Mouse (Mus musculus) adrenal gland, adult (tissue): ENCODE measurements around the gene Fanca.
"Not testable (repeated sequence)": the region's sequence is repeated elsewhere in the genome, so short reads cannot be mapped to it uniquely, and the experiment has no call there.

ENCODE experiments used
- DNase-seq, 2 experiments: peaks; one replicate each; pipeline ENCODE4 v3.0.0; 2022 to 2023; ENCODE audit warnings: low spot score in 1 of 2; ENCODE audit not compliant: inconsistent age in 2 of 2

Fanca gene

DNA sequence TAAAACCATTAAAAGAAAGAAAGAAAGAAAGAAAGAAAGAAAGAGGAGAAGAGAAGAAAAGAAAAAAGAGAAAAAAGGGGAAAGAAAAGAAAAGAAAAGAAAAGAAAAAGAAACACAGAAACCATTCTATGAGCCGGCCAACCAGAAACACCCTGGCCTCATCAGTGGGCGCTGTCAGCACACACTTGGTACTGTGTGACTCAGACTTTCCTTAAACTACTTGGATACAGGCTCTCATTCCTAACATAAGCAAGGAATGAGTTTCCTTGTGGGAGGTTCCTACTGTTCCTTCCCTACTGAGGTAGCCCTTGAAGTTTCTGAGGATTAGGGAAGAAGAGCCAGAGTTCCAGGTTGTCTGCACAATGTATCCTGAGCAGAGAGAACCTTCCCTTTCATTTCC is 12.9 kb upstream of the Fanca start:
- no peak for DNase-seq

DNA sequence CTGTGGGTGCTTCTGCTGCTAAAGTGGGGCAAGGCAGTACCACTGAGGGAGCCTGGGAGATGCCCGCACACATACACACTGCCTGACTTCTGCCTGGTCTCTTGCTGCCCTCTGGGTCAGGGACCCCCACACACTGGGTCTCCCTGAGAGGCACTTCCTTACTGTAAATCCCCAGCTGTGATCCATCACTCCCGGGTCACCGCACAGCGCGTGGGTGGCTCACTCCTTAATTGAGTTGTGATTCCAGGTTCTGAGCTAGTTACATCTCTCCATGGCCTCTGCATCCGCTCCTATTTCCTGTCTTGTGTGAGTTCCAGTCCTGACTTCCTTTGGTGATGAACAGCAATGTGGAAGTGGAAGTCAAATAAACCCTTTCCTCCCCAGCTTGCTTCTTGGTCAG is 12.3 kb upstream of the Fanca start:
- DNase-seq: no peak

DNA sequence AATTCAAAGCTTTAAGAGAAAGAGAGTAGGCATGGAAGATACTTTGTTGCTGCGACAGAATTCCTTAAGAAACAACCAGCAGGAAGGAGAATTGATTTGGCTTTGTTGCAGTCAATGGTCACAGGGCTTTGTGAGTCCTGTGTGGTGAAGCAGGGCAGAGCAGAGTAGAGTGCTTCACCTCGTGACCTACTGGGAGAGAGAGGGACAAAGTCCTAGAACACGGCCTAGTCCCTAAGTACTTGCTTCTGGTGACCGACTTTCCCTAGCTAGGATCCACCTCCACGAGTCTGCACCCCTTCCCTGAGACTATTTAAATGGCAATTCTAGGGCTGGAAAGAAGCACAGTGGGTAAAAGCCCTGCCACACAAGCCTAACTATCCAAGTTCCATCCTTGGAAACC is 11.6 kb upstream of the Fanca start:
- no peak for DNase-seq

DNA sequence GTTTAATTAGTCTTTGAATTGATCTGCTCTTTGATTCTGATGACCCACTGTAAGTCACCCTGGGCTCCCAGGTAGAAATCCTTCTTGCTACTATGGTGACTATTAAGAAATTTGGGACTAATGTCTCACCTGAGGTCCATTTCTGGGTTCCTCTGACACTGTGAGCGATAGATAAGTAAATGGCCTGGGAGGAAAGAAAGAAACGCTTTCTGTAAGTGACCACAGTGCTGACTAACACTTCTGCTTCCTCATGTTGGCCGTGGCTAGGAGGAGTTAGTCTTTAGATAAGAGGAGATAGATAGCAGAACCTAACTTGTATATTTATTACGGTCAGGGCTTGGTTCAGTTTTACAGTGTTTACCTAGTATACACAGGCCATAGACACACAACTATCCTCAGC is 11.0 kb upstream of the Fanca start:
- DNase-seq: no peak

DNA sequence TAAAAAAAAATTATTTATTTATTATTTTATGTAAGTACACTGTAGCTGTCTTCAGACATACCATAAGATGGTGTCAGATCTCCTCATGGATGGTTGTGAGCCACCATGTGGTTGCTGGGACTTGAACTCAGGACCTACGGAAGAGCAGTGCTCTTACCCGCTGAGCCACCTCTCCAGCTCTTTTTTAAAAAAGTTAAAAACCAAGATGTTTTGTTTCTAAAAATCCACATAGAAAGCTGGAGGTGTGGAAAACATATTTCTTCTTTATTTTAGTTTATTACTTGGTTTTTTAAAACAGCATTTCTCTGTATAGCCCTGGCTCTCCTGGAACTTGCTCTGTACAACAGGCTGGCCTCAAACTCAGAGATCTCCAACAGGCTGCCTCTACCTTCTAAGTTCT is 10.2 kb upstream of the Fanca start:
- DNase-seq: no peak

DNA sequence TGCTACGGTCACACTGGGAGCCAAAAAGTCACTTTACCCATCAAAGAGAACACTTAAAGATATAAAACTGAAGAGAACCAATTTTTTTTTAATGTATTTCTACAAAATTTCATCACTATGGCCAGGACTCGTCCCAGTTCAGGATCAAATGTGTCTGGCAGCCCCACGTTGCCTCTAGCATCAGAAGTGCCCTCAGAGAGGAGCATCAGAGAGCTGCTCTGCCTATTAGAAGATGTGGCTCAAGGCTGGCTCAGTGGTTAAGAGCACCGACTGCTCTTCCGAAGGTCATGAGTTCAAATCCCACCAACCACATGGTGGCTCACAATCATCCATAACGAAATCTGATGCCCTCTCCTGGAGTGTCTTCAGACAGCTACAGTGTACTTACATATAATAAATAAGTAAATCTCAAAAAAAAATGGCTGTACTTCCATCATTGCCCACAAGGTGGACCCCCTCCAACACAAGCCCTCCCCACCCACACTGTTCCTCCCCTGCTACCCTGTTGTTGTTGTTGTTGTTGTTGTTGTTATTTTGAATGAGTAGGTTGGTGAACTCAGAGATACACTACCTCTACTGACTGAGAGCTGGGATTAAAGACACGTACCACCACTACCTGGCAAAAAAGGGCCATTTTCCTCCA is 1.3 kb upstream of the Fanca start:
- DNase-seq: peak in 1 of 2 experiments; percentile 77

DNA sequence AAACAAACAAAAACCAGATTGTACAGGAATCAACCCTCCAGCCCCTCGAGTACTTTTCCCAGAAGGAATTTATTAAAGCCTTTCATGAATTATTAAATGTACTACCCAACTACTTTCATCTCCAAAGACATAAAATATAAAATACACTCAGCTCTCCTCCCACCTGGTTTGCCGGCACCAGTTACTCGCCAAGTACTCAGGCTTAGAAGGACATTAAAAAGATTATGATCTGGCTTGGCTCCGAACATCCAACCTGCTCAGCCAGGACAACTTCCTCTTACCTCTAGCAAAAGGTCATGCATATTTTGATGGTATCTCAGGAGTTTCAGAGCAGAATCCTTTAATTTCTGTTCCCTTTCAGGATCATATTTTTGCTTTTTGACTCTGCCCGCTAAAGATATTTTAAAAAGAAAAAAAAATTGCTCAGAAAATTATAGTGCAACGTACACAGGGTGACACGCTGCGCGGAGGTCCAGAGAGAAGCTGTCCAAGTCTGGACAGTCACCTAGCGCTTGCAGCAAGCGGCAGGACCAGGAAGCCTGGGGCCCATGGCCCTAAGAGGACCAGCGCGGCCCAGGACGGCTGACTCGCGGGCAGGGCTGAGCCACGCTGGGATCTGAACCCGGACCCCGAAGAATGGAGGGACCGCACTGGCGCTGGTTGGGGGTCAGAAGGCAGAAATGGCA is 452 bp downstream of the Fanca start:
- DNase-seq: no peak

DNA sequence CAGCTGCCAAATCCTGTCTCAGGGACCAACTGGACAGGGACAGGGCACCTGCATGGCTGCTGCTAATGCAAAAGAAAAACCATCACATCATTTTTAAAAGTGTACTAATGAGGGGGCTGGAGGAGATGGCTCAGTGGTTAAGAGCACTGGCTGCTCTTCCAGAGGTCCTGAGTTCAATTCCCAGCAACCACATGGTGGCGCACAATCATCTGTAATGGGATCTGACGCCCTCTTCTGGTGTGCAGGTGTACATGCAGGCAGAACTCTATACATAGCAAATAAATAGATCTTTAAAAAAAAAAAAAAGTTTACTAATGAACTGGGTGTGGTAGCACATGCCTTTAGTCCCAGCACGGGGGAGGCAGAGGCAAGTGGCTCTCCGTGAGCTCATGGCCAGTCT is 9.6 kb downstream of the Fanca start:
- no peak for DNase-seq

DNA sequence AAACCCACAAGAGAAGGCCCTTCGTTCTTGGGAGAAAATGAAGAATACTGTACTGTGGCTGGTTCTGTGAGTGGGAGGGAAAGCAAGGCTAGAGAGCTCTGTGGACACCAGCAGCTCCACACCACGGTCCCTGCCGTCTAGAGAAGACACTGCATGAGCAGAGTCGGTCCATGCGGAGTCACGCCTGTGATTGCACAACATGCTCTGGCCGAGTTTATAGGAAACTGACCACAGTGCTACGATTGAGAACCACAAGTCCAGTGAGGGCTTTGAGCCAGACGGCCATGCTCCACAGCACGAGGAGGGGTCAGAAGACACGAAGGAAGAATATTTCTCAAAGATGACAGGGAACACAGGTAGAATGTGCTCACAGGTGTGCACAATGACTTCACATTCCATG is 20.1 kb downstream of the Fanca start:
- no peak for DNase-seq

DNA sequence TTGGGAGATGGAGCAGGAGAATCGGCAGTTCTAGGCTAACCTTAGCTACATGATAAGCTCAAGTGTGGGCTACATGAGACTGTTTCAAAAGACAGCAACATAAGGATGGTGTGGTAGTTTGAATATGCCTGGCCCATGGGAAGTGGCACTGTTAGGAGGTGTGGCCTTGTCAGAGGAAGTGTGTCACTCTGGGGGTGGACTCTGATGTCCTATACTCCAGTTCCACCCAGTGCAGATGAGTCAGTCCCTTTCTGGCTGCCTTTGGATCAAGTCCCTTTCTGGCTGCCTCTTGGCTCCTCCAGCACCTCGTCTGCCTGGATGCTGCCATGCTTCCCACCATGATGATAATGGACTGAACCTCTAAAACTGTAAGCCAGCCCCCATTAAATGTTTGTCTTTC is 25.6 kb downstream of the Fanca start:
- DNase-seq: no peak

DNA sequence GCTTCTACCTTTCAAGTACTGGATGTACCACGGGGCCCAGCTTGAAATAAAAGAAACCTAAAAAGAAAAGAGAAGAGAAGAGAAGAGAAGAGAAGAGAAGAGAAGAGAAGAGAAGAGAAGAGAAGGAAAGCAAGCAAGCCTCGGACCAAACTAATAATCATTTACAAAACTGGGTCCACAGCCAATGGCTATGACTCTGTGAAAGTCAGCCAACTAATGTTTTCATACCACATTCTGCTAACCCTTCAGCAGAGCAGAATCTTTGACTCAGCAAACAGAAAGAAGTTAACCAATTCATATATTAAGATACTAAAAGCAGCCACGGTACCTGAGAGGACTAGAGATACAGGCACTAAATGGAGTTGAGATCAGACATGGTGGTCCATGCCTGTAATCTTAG is 26.1 kb downstream of the Fanca start:
- DNase-seq: no peak

DNA sequence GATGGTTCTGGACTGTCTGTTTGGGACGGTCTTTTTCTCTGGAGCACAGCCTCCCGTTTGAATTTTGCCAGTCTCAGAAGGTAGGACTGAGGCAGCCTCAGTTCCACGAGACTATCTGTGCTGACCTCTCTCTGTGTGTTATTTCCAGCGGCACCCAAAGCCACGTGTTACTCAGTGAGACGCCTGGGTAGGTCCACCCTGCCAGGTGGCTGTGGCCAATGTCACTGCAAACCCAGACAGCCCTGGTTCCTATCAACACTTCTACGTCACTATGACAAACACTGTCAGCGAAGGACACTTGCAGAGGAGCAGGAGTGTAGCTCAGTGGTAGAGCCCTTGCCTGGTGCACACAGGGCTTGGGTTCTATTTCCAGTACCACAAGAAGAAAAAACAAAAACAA is 26.7 kb downstream of the Fanca start:
- no peak for DNase-seq

DNA sequence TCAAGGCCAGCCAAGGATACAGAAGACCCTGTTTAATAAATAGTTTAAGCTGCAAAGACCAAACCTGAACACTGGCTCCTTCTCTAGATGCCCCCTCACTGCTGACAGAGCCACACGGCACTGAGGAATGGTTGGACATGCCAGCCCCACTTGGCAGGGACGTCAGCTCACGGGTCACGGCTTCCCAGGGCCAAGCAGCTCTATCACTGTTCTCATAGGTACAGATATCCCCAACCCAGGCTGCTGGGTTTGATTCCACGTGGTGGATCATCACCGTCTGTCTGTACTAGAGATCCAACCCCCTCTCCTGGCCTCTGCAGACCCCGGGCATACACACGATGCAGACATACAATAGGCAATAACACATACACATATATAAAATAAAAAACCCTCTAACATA is 27.7 kb downstream of the Fanca start:
- no peak for DNase-seq

DNA sequence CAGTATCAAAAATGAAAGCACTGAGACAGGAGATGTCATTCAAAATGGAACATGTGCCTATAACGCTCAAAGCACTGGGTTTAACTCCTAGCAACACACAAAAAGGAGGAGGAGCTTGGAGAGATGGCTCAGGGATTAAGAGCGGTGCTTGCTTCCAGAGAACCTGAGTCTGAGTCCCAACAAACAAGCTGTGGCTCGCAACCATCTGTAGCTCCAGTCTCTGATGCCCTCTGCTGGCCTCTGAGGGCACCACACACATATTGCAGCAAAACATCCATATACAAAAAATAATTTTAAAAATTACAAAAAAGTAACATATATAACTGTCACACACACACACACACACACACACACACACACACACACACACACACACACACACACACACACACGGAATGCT is 28.2 kb downstream of the Fanca start:
- peak; percentile 45 to 74 for DNase-seq

DNA sequence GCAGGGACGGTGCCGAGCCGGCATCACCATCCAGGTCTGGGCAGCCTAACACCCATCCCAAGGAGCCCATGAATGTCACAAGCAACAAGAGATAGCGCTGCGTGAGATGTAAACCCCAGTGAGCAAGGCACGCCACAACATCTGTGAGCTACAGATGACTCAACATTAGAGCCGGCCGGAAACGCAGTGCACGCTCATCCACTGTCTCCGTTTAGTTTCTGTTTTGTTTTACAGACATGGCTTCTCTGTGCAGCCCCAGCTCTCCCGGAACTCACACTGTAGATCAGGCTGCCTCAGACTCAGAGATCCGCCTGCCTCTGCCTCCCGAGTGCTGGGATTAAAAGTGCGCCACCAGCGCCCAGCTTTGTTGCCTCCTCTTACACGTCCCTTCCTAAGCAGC is 31.0 kb downstream of the Fanca start:
- DNase-seq: no peak

DNA sequence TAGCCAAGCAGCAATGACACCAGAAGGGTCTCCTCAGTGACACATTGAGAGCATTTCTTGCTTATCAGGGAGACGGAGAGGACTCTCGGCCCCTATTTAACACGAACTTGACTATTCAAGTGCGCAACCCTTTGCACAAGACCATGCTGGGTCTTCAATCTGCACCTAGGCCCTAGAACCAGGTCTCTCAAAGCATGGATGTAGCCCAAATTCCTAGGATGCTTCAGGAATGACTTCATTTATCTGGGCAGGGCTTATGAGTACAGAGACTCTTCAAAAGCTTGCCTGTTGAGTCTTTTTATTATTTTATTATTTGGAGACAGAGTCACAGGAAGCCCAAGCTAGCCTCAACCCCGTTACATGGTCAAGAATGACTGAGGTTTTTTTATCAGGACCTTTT is 33.9 kb downstream of the Fanca start:
- no peak for DNase-seq

DNA sequence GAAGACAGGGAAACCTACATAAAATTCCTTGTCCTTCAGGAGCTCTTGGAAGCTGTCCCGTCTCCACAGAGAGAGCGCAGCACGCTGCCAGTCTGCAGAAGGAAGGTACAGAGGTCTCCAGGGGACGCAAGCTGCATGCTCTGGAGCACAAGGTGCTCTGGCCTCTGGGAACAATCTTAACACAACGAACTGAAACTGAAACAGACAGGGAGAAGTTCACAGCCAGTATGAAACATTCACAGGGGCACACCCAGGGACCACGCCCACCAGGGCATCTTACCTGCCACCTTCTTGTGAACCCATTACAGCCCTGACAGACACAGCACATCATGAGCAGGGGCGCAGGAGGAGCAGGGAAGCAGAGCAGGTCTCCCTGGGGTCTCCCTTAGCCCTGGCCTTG is 34.4 kb downstream of the Fanca start:
- no peak for DNase-seq

DNA sequence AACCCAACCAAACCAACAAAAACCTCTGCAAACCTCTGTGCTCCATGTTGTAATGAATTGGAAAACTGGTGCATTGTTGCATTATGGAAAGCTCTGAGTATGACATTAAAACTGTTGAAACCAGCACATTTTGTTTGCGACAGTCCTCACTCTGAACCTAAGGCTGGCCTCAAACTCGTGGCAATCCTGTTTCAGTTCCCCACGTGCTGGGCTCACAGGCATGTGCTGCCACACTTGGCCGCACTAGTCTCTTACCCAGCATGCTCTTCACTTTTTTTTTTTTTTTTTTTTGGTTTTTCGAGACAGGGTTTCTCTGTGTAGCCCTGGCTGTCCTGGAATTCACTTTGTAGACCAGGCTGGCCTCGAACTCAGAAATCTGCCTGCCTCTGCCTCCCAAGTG is 35.4 kb downstream of the Fanca start:
- not testable (repeated sequence) for DNase-seq

DNA sequence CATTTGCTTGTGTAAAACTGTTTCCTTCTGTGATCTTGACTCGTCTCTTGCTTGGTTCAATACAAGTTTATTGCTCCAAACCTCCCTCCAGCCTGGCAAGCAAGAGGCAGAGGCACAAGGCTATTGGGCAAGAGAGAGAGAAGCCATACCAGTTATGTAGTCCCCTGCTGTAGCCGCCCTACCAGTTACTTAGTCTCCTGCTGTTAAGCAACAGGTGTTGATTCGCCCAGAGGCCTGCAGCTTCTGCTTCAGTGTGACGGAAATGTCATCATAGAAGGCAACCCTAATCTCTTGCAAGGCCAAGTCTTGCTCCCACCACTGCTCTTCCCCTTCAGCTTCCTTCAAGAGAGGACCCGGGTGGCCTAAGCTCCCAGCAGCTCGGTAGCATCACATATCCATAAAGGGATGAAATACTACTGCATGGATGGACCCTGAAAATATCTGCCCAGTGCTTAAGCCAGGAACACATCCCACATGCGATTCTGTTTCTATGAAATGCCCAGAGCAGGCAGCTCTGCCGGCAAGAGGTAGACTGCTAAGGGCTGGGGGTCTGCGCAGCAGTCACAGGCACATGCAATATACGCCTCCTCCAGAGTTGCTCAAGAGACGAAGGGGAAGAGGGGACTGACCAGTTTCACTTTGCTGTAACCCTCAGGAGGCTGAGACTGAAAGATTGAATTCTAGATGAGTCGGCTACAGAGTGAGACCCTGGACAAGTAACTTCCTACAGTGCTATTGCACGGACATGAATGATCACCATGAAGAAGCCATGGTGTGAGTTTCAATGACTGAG is 37.9 kb downstream of the Fanca start:
- DNase-seq: no peak

DNA sequence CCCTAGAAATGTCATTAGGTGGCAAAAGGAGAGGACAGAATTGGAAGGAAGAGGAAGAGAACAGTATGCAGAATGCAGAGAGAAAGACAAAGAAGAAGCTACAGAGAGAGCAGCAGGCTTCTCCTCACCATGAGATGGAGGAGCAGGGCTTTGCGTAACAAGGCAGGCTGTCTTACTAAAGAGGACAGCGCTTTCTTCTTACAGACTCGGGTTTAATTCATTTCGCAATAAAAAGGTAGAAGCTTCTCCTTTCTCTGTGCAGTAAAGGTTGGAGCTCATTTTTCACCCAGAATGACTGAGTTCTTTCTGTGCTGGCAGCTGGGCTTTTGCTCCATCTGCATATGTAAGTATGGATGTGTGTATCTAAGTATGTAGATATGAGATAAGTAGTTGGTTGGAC is 38.5 kb downstream of the Fanca start:
- no peak for DNase-seq

DNA sequence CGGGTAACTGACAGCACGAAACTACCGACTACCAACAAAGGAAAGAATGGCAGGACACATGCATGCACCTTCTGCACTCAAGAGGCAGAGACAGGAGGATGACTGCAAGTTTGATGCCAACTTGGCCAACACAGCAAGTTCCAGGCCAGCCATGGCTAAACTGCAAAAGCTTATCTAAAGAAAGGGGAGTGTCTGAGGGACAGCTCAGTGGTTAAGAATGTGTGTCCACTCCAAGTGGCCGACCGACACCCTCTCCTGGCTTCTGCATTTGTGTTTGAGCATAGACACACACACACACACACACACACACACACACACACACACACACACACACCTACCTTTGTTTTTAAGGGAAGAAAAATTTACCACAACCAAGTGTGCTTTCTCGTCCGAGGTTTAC is 39.9 kb downstream of the Fanca start:
- no peak for DNase-seq

DNA sequence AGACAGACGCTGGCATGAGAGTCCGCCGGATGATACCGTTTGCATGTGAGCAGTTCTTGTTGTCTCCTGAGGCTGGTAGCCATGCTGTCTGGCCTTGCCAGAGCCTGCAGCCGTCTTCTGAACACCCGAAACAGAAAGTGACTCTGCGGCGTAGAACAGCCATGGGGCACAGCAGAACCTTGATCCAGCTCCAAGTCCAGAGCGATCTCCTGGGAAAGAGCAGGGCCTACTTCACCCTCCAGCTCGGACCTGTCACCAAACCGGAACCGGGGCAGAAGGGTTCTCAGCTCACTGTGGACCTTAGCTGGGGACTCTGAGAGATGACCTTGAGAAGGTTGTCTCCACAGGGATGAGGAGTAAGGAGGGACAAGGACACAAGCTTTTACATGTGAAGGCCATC is 43.3 kb downstream of the Fanca start:
- DNase-seq: peak; percentile 32 to 71
